Mouse (Mus musculus) erythroid progenitor cell, adult 5-6 weeks (primary cell): ENCODE results near the gene Nav3. TPM values are rescaled to one million over a fixed set of nuclear protein-coding genes. Genes with fewer than 3 reads are reported as not detected.

Source experiments
- ATAC-seq: replicated peaks from 2 replicates; pipeline ENCODE4 v1.8.0; 2016; ENCODE audit warnings: moderate number of reproducible peaks, mild to moderate bottlenecking, moderate TSS enrichment, inconsistent platforms; ENCODE audit not compliant: poor library complexity, low FRiP score, severe bottlenecking
- total RNA-seq, 2 experiments: library from RNA; stranded (forward) in 1 of 2; stranded (reverse) in 1 of 2; fragments of 150-400 nt in 1 of 2; fragments of 186-747, 209-891 nt in 1 of 2; gene quantifications; 2 replicates each; pipeline versions ENCODE4 v1.2.3 to v1.2.4; 2015 to 2017; ENCODE audit warnings: low replicate concordance in 2 of 2

Gene Nav3
- total RNA-seq (2015; ENCODE audit: low replicate concordance) (not detected in 2 replicates), total RNA-seq (2017; ENCODE audit: low replicate concordance) (not detected in 2 replicates)

DNA sequence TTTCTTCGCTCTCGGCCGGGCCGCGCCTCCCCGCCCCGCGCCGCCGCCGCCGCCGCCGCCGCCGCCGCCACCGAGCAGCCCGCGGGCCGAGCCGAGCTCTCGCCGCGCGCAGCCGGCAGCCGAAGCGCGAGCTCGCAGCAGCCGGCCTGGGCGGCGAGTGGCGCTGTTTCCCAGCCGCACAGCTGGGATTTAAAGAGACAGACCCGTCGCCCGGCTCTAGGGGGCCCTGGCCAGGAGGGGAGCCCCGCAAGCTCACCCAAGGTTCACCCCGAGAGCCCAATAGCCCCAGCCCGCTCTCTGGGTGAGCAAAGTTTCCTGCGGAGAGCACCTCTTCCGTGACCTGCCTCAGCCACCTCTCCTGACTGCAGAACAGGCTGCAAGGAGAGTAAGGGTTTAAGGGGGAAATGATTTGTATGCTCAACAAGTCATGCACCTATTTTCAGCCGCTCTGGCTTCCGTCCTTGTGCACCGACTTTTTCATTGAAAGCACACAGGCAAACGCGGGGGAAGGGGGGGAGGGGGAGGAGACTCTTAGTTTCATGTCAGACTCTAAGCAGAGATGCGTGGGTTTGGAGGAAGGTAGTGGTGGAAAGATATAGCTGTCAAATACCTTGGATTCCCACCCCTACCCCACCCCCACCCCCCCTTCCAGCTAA is at the start of gene Nav3:
TSS of gene Nav3 (minus strand) at position 367 of the 656 bp plus-strand sequence.
- no peak for ATAC-seq

DNA sequence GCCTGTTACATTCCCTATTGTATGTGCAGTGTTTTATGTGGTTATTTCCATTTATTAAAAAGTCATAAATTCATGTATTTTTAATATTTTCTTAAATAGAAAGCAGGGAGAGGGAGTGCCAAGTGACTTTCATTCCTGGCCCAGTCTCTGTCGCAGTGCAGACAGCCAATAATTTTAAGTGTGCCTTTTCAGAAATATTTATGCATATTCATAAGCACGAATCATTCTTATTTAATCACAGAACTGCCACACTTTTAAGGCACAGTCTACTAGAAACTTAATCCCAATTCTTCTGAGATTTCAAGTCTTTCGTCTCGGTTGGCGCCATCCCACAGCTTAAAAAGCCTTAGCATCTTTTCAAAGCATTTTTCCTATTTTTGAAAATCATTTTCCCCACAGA is 29.3 kb upstream of the Nav3 start:
- no peak for ATAC-seq

DNA sequence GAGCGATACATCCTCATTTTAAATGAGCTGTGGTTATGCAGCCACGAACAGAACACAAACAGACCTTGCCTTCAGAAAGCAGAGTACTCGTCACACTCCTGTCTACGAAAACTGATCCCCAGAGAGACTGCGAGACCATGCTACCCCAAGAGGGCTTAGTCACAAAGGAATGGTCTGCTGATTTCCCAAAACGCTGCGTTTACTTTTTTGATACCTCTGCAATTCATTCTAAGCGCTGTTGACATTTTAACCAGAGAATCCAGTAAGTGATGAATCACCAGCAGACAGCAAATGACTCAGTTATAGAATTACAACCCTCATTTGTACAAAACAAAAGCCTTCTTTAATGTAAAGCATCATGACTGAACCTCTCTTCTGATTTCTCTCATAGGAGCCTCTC is 28.8 kb upstream of the Nav3 start:
- no peak for ATAC-seq

- no peak for ATAC-seq
Observed at GRCm38 (mm10) chr10:110479189-110479588, 23.2 kb upstream of the Nav3 start.

DNA sequence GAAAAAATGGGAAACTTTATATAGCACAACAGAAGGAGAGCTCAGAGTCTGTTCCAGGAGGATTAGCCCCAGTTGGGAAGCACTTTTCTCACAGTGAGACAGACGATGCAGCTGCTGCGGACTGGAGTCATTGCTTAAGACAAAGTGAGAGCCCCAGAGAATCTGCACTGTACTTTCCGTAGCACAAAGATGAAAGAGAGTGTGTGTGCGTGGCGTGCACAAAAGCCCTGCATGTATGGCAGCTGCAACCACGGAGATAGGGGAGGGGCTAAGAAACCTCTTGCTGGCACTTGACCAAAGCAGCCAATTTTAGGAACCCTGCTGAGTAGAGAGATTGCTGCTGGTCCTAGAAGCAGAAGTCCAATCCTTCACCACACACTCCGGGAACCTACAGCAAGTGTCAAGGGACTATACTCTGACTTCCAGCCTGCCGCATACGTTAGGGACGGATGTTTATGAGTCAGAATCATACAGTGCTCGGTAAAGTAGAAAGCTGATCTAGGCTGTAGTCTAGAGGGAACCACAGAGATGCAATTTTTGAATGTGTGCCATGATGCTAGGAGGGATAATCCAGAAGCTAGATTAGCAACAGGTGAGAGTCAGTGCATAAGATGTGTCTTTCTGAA is 21.8 kb upstream of the Nav3 start:
- ATAC-seq: no peak

GRCm38 (mm10) chr10:110474107-110474506 is 18.1 kb upstream of the Nav3 start:
- no peak for ATAC-seq

DNA sequence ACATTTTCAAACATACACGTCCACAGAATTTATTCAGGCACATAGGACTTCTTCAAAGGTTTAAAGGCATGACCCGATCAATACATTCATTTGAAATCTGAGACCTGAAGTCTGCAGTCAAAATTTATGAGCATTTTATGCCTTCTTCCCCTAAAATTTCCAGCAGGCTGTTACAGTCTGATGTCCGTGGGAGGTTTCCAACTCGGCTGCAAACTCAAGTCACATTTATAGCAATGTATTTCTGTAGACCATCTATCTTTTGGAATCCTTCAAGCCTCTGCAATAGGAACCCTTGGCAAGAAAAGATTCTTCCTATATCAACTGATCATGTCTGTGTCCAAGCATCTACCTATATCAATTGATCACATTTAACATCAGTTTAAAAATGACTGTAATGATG is 13.4 kb upstream of the Nav3 start:
- no peak for ATAC-seq

DNA sequence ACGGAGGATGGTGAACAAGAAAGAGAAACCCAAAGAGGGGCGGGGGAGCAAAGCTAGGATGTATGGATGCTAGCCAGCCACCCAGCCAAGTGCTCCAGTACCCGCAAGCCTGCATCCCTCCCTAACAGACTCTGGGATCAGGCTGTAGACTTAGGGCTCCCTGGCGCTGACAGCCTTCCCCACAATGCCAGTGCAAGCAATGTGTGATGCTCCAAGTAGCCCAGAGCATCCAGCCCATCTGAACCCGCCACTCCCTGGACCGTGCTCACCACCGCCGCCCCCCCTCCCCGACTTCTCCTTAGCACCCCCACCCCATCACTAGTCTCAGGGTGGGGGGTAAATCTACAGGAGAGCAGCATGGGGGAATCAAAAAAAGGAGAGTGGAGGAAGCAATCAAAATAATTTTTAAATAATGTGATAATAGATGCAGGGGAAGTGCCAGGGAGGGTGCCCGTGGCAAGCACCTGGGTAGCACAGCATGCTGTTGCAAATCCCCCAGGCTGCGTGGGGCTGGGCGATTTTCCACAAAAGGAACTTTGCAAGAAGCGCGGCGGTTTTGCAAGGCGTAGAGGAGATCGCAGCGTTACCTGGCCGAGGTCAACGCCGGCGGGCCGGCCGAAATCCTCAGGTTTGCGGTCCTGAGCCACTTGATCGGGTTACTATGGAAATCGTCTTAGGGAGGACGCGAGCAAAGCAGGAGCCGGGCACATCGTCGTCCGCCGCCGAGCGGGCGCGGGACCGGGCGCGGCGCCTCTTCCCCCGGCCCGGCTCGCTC is 754 bp downstream of the Nav3 start:
- no peak for ATAC-seq

- no peak for ATAC-seq
Observed at GRCm38 (mm10) chr10:110453566-110453965, 2.4 kb downstream of the Nav3 start.

GRCm38 (mm10) chr10:110440396-110440795 is 15.6 kb downstream of the Nav3 start:
- ATAC-seq: no peak

- no peak for ATAC-seq
Observed at GRCm38 (mm10) chr10:110431078-110431477, 24.9 kb downstream of the Nav3 start.

DNA sequence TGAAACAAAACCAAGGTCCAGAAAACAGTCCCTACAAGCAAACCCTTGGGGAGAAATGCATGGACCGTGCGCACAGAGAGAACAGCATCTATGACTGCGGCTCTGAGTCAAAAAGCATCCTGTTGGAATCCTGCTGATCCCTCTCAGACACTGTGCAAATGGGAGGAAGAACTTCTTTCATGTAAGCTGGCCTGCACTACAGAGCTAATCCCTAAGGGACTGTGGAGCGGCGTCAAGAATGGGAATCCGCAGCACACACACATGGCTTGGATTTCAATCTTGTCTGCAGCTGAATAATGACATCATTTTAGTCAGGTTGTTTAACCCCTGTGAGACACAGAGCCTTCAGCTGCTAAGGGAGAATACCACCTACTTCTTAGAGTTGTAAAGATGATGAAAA is 26.4 kb downstream of the Nav3 start:
- ATAC-seq: no peak

- no peak for ATAC-seq
Observed at GRCm38 (mm10) chr10:110429052-110429451, 27.0 kb downstream of the Nav3 start.

DNA sequence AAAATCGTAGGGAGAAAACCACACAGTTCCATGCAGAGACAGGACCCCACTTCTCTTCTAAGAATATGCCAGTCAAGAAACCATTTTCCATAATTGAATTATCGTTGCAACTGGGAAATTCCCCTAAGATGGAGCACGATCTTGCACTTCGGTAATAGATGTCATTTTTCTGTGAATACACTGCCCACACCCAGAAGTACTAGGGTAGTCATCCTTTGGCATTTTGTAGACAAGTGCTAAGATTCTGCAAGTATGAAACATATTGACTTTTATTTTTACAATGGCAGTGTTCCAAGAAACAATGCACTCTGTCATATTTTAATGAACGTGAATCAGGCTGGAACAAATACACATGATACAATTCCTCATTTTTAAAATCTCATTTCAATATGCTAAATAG is 34.5 kb downstream of the Nav3 start:
- no peak for ATAC-seq

- no peak for ATAC-seq
Observed at GRCm38 (mm10) chr10:110417003-110417402, 39.0 kb downstream of the Nav3 start.

GRCm38 (mm10) chr10:110415624-110416023 is 40.4 kb downstream of the Nav3 start:
- ATAC-seq: no peak

- ATAC-seq: no peak
Observed at GRCm38 (mm10) chr10:110413281-110413897, 42.6 kb downstream of the Nav3 start.

GRCm38 (mm10) chr10:110402950-110403349 is 53.1 kb downstream of the Nav3 start:
- no peak for ATAC-seq

- no peak for ATAC-seq
Observed at GRCm38 (mm10) chr10:110400642-110401041, 55.4 kb downstream of the Nav3 start.

DNA sequence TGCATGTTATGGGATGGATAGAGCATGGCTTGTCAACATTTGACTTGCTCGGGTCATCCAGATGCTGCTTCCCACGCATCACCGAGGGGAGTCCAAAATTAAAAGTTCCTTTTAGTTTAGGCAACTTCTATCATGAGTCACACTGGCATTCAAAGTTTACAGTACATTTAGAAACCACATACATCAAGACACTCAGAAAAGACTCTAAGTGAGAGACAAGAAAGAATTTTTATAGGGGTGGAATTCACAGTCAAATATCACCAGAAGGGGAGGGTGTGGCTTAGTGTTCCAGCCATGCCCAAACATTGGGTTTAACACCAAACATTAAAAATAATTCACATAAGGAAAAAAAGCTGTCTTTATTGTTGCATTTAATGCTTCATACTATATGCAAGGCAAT is 57.4 kb downstream of the Nav3 start:
- ATAC-seq: no peak
